Mouse (Mus musculus): ENCODE data around the gene Nelfa.
"Not testable (repeated sequence)": the region's sequence is repeated elsewhere in the genome, so short reads cannot be mapped to it uniquely, and the experiment has no call there.

Gene Nelfa

GRCm38 (mm10) chr5:33936120-33936707, at the start of gene Nelfa:
TSS of gene Nelfa (minus strand) at chr5:33936413.
- DNase-seq, result peak; percentile 98 to 99

DNA sequence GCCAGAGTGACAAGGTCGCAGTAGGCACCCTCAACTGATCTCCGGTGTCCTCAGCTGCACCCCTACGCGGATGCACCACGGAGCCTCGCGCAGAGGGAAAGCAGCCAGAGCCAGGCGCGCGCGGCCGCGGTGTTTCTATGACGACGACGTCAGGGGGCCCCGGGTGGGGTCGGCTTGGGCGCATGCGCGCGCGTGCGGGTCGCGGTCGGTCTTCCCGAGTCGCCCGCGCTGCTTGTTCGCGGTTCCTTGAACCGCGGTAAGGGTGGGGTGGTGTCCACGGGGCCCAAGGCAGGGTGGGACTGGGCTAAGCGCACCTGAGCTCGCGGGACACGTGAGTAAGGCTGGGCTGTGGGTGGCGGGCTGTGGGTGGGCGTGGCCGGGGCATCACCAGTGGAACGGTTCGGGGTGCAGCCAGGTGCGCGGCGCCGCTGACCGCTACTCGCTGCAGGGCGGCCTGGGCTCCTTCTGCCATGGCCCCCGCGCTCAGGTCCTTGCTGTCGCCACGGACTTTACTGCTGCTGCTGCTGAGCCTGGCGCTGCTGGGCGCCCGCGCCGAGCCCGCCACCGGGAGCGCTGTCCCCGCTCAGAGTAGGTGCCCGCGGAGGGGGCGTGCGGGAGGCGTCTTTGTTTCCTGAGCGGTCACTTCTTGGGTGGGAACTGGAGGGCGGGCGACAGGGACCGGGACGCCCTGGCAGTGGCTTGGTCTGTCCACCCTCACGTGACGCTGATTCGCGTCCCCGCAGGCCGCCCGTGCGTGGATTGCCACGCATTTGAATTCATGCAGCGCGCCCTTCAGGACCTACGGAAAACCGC, 47.3 kb upstream of the Nelfa start, which contains the start of gene Gm1673:
Gene Gm1673 (plus strand): TSS at position 125 of the 813 bp plus-strand sequence.
- DNase-seq, result peak; percentile 87 to 91

- DNase-seq, result no peak
Measured at GRCm38 (mm10) chr5:33982731-33983259, 46.6 kb upstream of the Nelfa start.

DNA sequence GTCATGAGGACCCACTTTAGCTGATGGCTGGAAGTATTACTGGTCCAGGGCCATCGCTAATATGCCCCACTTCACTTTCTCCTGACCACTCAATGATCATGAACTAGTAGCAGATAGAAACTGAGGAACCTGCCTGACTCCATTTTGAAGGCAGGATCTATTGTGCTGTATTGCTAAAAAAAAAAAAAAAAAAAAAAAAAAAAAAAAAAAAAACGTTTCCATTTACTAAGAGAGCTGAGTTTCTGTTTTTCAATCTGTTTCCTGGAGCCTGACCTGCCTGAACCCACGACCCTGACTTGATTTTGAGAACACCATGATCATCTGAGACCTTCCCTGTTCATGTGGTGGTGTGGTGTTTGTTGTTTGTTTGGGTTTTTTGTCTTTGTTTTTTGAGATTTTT, 40.1 kb upstream of the Nelfa start:
- no peak for DNase-seq

- DNase-seq, result peak; percentile 43 to 53
Measured at GRCm38 (mm10) chr5:33974736-33975135, 38.5 kb upstream of the Nelfa start.

DNA sequence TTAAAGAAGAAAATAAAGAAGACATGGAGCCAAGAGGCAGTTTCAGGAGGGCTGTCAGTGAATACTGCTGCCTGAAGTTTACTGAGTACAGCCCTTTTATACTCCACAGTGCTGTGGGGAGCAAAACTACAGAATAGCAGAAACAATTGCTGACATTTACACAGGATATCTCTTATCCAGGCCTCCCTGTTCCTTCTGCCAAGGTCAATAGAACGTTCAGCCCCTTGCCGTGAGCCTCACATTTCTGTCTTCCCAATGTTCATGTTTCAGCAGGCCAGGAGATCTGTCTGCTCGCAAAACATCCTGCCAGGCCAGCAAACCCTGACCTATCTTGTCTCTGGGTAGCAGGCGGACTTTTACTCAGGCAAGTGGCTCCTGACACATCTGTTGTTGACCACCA, 23.2 kb upstream of the Nelfa start:
- no peak for DNase-seq

DNA sequence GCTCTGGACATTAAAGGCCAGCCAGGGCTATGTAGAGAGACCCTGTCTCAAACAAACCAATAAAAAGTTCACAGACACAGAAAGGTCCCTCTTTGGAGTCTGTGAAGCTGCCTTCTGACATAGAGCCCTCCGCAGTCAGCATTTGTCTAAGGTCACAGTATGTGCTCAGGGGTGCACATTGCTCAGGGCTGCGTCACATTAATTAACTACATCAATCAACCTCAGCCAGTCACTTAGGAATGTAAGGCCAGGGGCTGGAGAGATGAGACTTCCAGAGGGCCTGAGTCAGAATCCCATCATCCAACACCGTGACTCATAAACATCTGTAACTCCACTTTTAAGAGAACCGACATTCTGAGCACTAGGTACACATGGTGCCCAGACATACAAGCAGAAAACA, 19.7 kb upstream of the Nelfa start:
- DNase-seq, result no peak

DNA sequence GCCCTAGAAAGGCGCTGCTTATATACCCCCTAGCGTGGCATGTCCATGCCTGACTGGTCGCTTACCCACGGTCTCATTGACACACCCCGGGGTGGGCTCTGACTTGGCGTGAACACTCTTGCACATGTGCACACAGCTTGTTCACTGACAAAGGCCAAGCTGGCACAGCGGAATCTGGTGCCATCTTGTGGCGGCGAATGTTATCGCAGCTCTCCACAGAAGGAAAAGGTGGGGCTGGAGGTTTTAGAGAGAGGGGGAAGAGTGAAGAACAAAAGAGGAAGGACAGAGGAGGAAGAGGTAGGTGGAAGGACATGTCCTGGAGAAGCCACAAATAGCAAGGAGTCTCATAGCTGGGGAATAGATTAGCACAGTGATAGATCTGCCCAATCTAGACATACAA, 18.1 kb upstream of the Nelfa start:
- peak; percentile 86 to 92 for DNase-seq

DNA sequence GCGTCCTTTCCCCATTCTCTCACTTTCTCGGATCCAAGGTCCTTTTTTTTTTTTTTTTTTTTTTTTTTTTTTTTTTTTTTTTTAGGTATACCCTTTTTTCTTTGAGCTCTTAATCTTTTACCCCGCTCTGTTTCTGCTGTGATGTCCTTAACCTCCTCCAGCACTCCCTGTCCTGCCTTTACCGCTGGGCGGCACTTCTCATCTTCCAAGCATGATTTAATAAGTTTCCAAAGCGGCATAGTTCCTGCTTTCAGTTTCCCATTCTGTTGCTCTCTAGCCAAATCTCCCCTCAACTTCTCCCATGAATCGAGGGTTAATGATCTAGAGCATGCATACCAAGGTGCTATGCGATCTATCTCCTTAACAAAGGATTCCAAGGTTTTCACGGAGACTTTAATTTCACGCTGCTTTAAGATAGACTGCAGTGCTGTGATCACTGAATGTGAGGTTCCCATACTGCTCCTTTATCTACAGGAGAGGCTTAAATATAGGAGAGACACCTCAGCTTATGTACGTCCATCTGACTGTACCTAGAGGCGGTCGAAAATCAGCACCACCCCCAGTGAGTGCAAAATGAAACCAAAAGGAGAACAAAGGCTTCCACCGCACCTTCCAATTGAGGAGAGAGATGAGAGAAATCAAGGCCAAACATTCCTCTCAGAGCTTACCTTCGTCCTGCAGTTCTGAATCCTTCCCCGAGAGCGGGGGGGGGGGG, 17.4 kb upstream of the Nelfa start:
- peak; percentile 10 to 29 for DNase-seq

- no peak for DNase-seq
Measured at GRCm38 (mm10) chr5:33948314-33948713, 12.1 kb upstream of the Nelfa start.

- DNase-seq, result not testable (repeated sequence)
Measured at GRCm38 (mm10) chr5:33947035-33947434, 10.8 kb upstream of the Nelfa start.

DNA sequence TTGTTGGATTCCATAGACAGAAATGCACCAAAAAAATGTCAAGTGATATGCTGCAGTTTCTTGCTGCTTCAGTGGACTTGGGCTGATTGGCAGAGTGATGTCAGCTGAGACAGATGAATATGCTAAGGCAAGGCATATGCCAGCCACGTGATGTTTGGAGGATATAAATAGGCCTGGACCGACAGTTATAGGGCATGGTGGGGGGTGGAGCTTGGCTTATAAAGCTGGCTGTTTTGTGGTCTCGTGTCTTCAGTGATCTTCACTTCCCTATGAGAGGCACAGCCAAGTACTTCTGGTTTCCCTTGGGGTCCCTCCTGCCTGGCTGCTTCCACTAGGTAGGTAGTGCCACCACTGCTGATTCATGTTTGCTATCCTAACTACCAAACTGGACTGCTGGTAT, 2.2 kb upstream of the Nelfa start:
- DNase-seq, result no peak

DNA sequence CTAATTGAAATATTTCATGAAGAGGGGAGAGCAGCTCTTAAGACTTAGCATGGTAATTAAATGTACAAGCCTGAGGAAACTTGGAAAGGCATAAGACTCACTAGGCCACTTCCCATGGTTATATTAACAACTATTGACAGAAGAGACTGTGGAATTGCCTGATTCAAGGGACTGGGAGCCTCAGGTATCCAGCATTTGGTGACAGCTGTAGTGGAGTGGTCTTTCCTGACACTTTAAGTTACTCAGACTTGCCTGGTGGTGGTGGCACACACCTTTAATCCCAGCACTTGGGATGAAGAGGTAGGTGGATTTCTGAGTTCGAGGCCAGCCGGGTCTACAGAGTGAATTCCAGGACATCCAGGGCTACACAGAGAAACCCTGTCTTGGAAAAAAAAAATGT, 1.0 kb upstream of the Nelfa start:
- no peak for DNase-seq

DNA sequence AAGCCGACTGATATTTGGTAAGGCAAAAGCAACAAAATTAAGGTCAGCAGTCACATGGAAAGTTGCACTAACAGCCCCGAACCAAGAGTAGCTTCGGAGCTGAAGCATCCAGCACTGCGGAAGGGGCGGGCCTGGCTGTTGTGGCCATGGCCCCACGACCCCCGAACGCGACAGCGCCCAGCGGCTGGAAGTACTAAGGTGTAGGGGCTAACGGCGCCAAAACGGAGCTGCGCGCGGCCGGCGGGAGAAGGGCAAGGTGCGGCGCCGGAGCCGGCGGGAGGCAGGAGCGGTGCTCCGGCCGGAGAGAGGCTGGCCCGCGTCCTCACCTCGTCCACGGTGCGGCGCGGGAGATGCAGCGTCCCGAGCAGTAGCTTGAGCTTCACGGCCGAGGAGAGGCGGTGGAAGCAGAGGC, 507 bp downstream of the Nelfa start:
- DNase-seq, result no peak

GRCm38 (mm10) chr5:33934877-33935276, 1.3 kb downstream of the Nelfa start:
- no peak for DNase-seq

DNA sequence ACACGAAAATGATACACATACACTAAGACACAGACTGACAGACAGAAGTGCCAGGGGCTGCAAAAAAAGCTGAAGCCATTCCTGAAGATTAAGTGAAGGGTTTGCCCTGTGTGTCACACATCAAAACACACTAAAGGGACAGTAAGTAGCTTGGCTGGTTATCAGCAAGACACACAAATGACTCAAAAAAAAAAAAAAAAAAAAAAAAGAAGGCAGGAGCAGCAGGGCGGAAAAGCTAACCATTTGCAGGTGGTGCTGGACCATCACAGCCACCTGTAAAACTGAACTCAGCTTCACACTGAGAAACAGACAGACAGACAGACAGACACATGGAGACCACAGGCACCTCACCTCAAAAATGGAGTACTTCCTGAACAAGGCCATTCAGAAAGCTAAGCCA, 2.1 kb downstream of the Nelfa start:
- no peak for DNase-seq

DNA sequence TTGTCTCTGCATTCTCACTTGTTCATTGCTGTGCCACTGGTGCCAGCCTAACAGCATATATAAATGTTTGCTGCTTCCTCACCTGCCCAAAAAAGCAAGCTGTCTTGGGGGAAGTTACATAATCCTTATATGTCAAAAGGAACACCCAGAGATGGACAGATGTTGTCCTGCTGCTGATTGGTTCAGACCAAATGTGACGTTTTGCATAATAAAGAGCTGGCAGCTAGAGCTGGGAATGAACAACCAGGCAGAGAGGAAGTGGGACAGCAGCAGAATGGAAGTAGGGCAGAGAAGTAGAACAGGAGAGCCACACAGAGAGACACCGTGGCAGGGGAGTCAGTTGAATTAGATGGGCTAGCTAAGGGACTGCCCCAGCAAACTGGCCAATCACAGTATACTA, 3.8 kb downstream of the Nelfa start:
- no peak for DNase-seq

DNA sequence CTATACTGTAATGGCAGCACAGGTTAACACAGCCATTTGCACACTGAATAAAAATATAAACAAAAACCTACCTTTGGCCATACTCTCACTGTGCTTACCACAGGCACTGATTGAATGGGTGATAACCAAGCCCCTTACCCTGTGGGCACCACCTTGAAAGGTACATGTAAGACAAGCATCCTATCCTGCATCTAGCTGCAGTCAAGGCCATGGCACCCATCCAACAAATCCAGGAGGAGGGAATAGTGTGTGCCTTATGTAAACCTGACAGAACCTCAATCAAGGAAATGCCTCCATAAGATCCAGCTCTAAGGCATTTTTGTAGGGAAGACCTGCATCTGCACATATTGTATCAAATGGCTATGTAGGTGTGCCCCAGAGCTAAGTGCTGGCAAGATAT, 10.0 kb downstream of the Nelfa start:
- DNase-seq, result peak; percentile 33 to 35

DNA sequence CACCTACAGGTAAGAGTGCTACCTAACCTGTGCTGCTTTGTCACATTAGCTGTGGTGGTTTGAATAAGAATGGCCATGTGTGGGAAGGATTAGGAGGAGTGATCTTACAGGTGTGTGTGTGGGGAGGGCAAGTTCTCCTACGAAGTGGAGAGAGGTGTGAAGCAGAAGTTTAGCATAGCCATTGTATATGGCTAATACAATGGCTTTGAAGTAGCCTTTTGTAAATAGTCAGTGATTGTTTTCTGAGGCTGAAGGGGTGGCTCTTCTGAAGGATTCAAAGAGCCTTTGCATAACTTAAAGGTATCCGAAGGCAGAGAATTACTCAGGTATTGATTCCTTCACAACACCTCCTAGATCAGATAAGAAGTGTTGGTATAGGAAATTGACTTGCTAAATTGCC, 13.6 kb downstream of the Nelfa start:
- DNase-seq, result no peak

DNA sequence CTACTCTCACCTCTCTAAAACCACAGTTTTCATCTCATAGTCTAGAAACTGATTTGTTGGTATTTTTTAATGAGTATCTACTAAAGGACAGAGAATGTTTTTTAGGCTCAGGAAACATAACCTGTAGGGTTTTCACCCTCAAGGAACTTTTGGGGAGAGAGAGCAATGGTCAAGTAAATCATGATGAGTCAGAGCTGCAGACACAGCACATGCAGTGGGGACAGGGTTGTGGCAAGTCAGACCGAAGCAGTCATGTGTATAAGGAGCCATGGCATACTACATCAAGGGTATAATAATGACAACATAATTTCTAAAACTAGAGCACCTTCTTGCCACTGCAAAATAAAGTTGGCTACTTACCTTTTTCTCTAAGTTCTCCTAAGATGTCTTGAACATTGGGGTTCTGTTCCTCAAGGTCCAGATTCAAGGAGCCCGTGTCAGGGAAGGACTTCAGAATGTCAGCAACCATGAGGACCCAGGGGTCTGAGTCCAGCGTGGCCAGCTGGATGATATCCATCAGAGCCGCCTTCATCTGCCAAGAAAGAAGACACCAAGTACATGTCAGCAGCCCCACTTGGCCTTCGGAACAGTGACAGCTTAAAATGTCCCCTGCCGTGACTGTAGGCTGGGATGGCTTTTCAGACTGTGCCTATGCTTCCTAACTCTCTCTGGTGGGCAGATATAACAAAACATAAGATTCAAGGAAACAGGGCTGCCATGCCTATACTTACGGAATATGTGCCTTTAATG, 14.6 kb downstream of the Nelfa start:
- DNase-seq, result peak; percentile 31 to 53

DNA sequence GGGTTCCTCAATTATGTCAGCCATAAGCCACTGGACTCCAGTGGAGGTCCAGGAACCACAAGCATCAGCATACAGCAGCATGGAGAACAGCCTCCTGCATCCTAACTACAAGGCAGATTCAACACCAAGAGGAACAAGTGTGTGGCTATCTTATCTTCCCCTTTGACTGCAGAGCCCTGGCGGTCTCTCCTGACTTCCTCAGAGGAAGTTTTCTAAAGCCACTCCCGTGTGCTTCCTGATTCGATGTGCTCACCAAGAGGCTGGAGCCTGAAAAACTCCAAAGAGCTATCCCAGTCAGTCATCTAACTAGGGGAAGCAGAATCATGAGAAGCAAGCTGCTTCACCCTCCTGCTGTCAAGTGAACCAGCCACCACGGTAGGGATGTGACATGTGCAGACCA, 15.3 kb downstream of the Nelfa start:
- no peak for DNase-seq

GRCm38 (mm10) chr5:33920037-33920436, 16.2 kb downstream of the Nelfa start:
- no peak for DNase-seq

- peak; percentile 69 to 76 for DNase-seq
Measured at GRCm38 (mm10) chr5:33919466-33919865, 16.7 kb downstream of the Nelfa start.

Measured in cerebellum, postnatal 36 days (tissue).